Mouse (Mus musculus): ENCODE measurements around the gene Olfr926. TPM values are rescaled to one million over a fixed set of nuclear protein-coding genes. Genes with fewer than 3 reads are reported as not detected.
"Not testable (repeated sequence)": the region's sequence is repeated elsewhere in the genome, so short reads cannot be mapped to it uniquely, and the experiment has no call there.

The Olfr926 gene
- total RNA-seq (2021) = not detected
- long read RNA-seq, experiment 1 = 0 reads
- long read RNA-seq, experiment 2 = 0 reads

GRCm38 (mm10) chr9:38876826-38877225, at the start of gene Olfr926:
Olfr926 (plus strand) TSS chr9:38877126.
- DNase-seq = no peak

GRCm38 (mm10) chr9:38833027-38833426, 43.9 kb upstream of the Olfr926 start:
- no peak for DNase-seq

GRCm38 (mm10) chr9:38844149-38844548, 32.8 kb upstream of the Olfr926 start, which contains the start of gene Olfr924:
Olfr924 (plus strand) TSS chr9:38844449.
- DNase-seq = no peak

GRCm38 (mm10) chr9:38854760-38855159, 22.2 kb upstream of the Olfr926 start, which contains the start of gene Olfr26:
Olfr26 (plus strand) TSS chr9:38855060.
- no peak for DNase-seq

GRCm38 (mm10) chr9:38874880-38875279, 2.0 kb upstream of the Olfr926 start:
- DNase-seq = not testable (repeated sequence)

Other genes starting within 250 kb of the Olfr926 start
- not detected for gene Olfr916, start 217.3 kb upstream of the Olfr926 start, total RNA-seq (2021)
- not detected for gene Olfr917, start 211.3 kb upstream of the Olfr926 start, total RNA-seq (2021)
- gene Olfr918, start 202.5 kb upstream of the Olfr926 start, total RNA-seq (2021) = not detected
- gene Olfr919, start 173.5 kb upstream of the Olfr926 start, total RNA-seq (2021) = not detected
- gene Vwa5a, start 158.9 kb upstream of the Olfr926 start, total RNA-seq (2021) = 10 to 100 TPM; 11.2 to 13.2 TPM
- gene Olfr920, start 124.8 kb upstream of the Olfr926 start, total RNA-seq (2021) = under 1 TPM in 1 of 2 experiments, not detected in 1; 0.05 TPM
- not detected for gene Olfr921, start 104.1 kb upstream of the Olfr926 start, total RNA-seq (2021)
- not detected for gene Olfr922, start 62.5 kb upstream of the Olfr926 start, total RNA-seq (2021)
- gene Olfr923, start 50.6 kb upstream of the Olfr926 start, total RNA-seq (2021) = not detected
- not detected for gene Olfr924, start 32.7 kb upstream of the Olfr926 start, total RNA-seq (2021)
- gene Olfr26, start 22.1 kb upstream of the Olfr926 start, total RNA-seq (2021) = not detected
- gene Olfr930, start 52.7 kb downstream of the Olfr926 start, total RNA-seq (2021) = not detected
- not detected for gene Olfr933, start 95.2 kb downstream of the Olfr926 start, total RNA-seq (2021)
- gene Olfr934, start 111.2 kb downstream of the Olfr926 start, total RNA-seq (2021) = not detected
- not detected for gene Olfr935, start 122.6 kb downstream of the Olfr926 start, total RNA-seq (2021)
- not detected for gene Olfr146, start 146.3 kb downstream of the Olfr926 start, total RNA-seq (2021)
- not detected for gene Olfr937, start 187.8 kb downstream of the Olfr926 start, total RNA-seq (2021)
- not detected for gene Olfr938, start 201.8 kb downstream of the Olfr926 start, total RNA-seq (2021)

All from gastrocnemius, postnatal 25 days (tissue).